15 mouse cellular contexts compared by ENCODE assay signal in genomic region chr9:53329301-53330206, GRCm38 (mm10). TPM values are rescaled to one million over a fixed set of nuclear protein-coding genes. Genes with fewer than 3 reads are reported as not detected.
DNase-seq lines count a peak whose midpoint lies in the region; ATAC-seq lines count a peak whose summit lies in the region.
"Had no signal": no experiment of that assay in that cellular context is flagged by ENCODE, and none has a peak within 500 bp of the region (broad histone marks: within the 10 kb centered on the region; RNA-seq: fewer than 3 reads in every experiment).

No protein-coding gene starts in this region.

- ATAC-seq in kidney, embryonic 14.5 days (ENCODE audit: low FRiP score, low TSS enrichment), result no peak
- peak; percentile 79; the same call in 1 of the 2 replicates for ATAC-seq in midbrain, embryonic 11.5 days (ENCODE audit: low FRiP score)
- ATAC-seq in midbrain, embryonic 14.5 days (ENCODE audit: low FRiP score, low TSS enrichment), result no peak
- ATAC-seq: liver, postnatal 0 days had no signal

- intact Hi-C loops in gastrocnemius, postnatal 36 days (cut with DNase I), result no loop called here

- 0 out of 2 replicates have a peak, but pooled peaks cover 5% of the 10 kb centered on the region for H3K4me1 ChIP-seq in kidney, embryonic 14.5 days (ENCODE audit: control insufficient read depth, insufficient read depth, low read length)
- H3K4me1 ChIP-seq in midbrain, embryonic 11.5 days (ENCODE audit: control insufficient read depth, insufficient read depth, low read length), result peaks cover 6% of the 10 kb centered on the region; the same call in 1 of the 2 replicates
- H3K4me1 ChIP-seq in midbrain, embryonic 14.5 days (ENCODE audit: control insufficient read depth, insufficient read depth, low read length), result no peaks in the 10 kb centered on the region
- H3K4me1 ChIP-seq: limb, embryonic 15.5 days had no signal

- peak overlapping the region; percentile 5; the same call in 1 of the 2 replicates for H3K27ac ChIP-seq in kidney, embryonic 14.5 days (ENCODE audit: low read depth, low read length)
- H3K27ac ChIP-seq in midbrain, embryonic 11.5 days (ENCODE audit: low read depth, low read length), result no peak overlapping the region
- no peak overlapping the region for H3K27ac ChIP-seq in midbrain, embryonic 14.5 days (replicated peaks; ENCODE audit: low read depth, low read length)
- H3K27ac ChIP-seq: limb, embryonic 15.5 days had no signal

- H3K4me2 ChIP-seq in kidney, embryonic 14.5 days (replicated peaks; ENCODE audit: low read depth, low read length), result no peak overlapping the region
- H3K4me2 ChIP-seq in midbrain, embryonic 11.5 days, result no peak overlapping the region
- H3K4me2 ChIP-seq in midbrain, embryonic 14.5 days (ENCODE audit: low read length), result no peak overlapping the region
- H3K4me2 ChIP-seq: heart, embryonic 11.5 days; limb, embryonic 15.5 days had no signal

- H3K27me3 ChIP-seq in kidney, embryonic 14.5 days (ENCODE audit: control insufficient read depth, insufficient read depth, low read length), result no peaks in the 10 kb centered on the region
- no peaks in the 10 kb centered on the region for H3K27me3 ChIP-seq in midbrain, embryonic 11.5 days (ENCODE audit: control insufficient read depth, insufficient read depth, low read length)
- no peaks in the 10 kb centered on the region for H3K27me3 ChIP-seq in midbrain, embryonic 14.5 days (ENCODE audit: control insufficient read depth, insufficient read depth, low read length)
- H3K27me3 ChIP-seq: limb, embryonic 15.5 days had no signal

- H3K4me3 ChIP-seq in kidney, embryonic 14.5 days (ENCODE audit: low read length), result no peak overlapping the region
- H3K4me3 ChIP-seq in midbrain, embryonic 11.5 days (ENCODE audit: low read depth, low read length), result no peak overlapping the region
- no peak overlapping the region for H3K4me3 ChIP-seq in midbrain, embryonic 14.5 days (replicated peaks; ENCODE audit: low read depth, low read length)
- H3K4me3 ChIP-seq: limb, embryonic 15.5 days had no signal

- H3K36me3 ChIP-seq in kidney, embryonic 14.5 days (ENCODE audit: control insufficient read depth, insufficient read depth, low read length), result no peaks in the 10 kb centered on the region
- no peaks in the 10 kb centered on the region for H3K36me3 ChIP-seq in midbrain, embryonic 11.5 days (ENCODE audit: control insufficient read depth, insufficient read depth, low read length)
- H3K36me3 ChIP-seq in midbrain, embryonic 14.5 days (ENCODE audit: control insufficient read depth, insufficient read depth, low read length), result no peaks in the 10 kb centered on the region
- H3K36me3 ChIP-seq: limb, embryonic 15.5 days had no signal

- peak; percentile 9 for DNase-seq in cerebellum, adult 9-11 months
- no peak for DNase-seq in cerebellum, postnatal 4 days (ENCODE audit: low spot score in 2 of 2)
- DNase-seq in kidney, postnatal 10 days, result no peak
- DNase-seq in midbrain, embryonic 11.5 days (ENCODE audit: low spot score, missing footprints), result peak; percentile 86
- DNase-seq in midbrain, embryonic 14.5 days, result no peak
- DNase-seq in gastrocnemius, postnatal 36 days, result no peak
- no peak for DNase-seq in cerebellum, postnatal 25 days
- DNase-seq: adrenal gland, adult 8-10 months; liver, postnatal 0 days; right cerebral cortex, postnatal 14 days; thymus, postnatal 36 days had no signal

- H3K9me3 ChIP-seq in kidney, embryonic 14.5 days (ENCODE audit: control insufficient read depth, low read length), result peaks cover 8% of the 10 kb centered on the region; the same call in 1 of the 2 replicates
- H3K9me3 ChIP-seq in midbrain, embryonic 11.5 days (ENCODE audit: control insufficient read depth, low read length), result no peaks in the 10 kb centered on the region
- H3K9me3 ChIP-seq in midbrain, embryonic 14.5 days (ENCODE audit: control insufficient read depth, low read length), result no peaks in the 10 kb centered on the region
- H3K9me3 ChIP-seq: limb, embryonic 15.5 days had no signal

- 48% methylated on average over 6 of the region's 6 CpGs for WGBS in kidney, embryonic 14.5 days
- 28% methylated on average over 6 of the region's 6 CpGs for WGBS in midbrain, embryonic 11.5 days
- WGBS in midbrain, embryonic 14.5 days, result 15% methylated on average over 6 of the region's 6 CpGs

- no peak overlapping the region for H3K9ac ChIP-seq in kidney, embryonic 14.5 days (ENCODE audit: low read depth, low read length)
- H3K9ac ChIP-seq in midbrain, embryonic 11.5 days (ENCODE audit: low read length), result no peak overlapping the region
- no peak overlapping the region for H3K9ac ChIP-seq in midbrain, embryonic 14.5 days (replicated peaks; ENCODE audit: low read length)
- H3K9ac ChIP-seq: limb, embryonic 15.5 days; liver, postnatal 0 days had no signal

RNA-seq across cellular contexts. Expression of gene Exph5, which starts 28.1 kb away (rescaled TPM):
- 1.1 and 2.1 TPM in 2 replicates for polyA plus RNA-seq in kidney, embryonic 14.5 days (2014; fragmentation: Nextera tagmentation; extraction: Ambion mirVana)
- 0.70 TPM in 2 replicates for polyA plus RNA-seq in midbrain, embryonic 11.5 days (2014; fragmentation: Nextera tagmentation; extraction: Ambion mirVana)
- 0.23 and 0.79 TPM in 2 replicates for polyA plus RNA-seq in midbrain, embryonic 14.5 days (2014; fragmentation: Nextera tagmentation; extraction: Ambion mirVana)
- total RNA-seq in gastrocnemius, postnatal 36 days (2021), result 1 to 10 TPM in 1 of 2 experiments, under 1 TPM in 1; 0.42 to 1.6 TPM
- total RNA-seq: common myeloid progenitor, adult 5-6 weeks had no signal

RNA-seq across cellular contexts. Expression of gene Kdelc2, which starts 54.3 kb away (rescaled TPM):
- polyA plus RNA-seq in kidney, embryonic 14.5 days (2014; fragmentation: Nextera tagmentation; extraction: Ambion mirVana), result 15.5 and 25.3 TPM in 2 replicates
- 11.0 and 12.9 TPM in 2 replicates for polyA plus RNA-seq in midbrain, embryonic 11.5 days (2014; fragmentation: Nextera tagmentation; extraction: Ambion mirVana)
- 2.0 and 5.5 TPM in 2 replicates for polyA plus RNA-seq in midbrain, embryonic 14.5 days (2014; fragmentation: Nextera tagmentation; extraction: Ambion mirVana)
- 1 to 10 TPM; 4.2 to 4.8 TPM for total RNA-seq in gastrocnemius, postnatal 36 days (2021)

Comparison
In these comparisons a context has a peak if more than half of its experiments do, and no peak if none do; other contexts are left out.
1. DNase-seq: peak in cerebellum, adult 9-11 months (single experiment) and midbrain, embryonic 11.5 days (single experiment); none in cerebellum, postnatal 4 days (0 of 2), kidney, postnatal 10 days (single experiment), midbrain, embryonic 14.5 days (single experiment), gastrocnemius, postnatal 36 days (0 of 2) and cerebellum, postnatal 25 days (0 of 2).